Mouse (Mus musculus): ENCODE results near the gene Slc38a2.

GRCm38 (mm10) chr15:96647376-96647775 lies 52.2 kb downstream of the Slc38a2 start:
- no peak for TF ChIP-seq MAFK (IDR thresholded peaks at IDR 0.05; ENCODE audit: insufficient read depth, low read depth, low read length)
- TF ChIP-seq CHD2 (IDR thresholded peaks at IDR 0.05; ENCODE audit: low read depth, low read length), result no peak
- TF ChIP-seq ZC3H11A (IDR thresholded peaks at IDR 0.05; ENCODE audit: borderline replicate concordance, low read depth, low read length), result no peak
- no peak for TF ChIP-seq HCFC1 (IDR thresholded peaks at IDR 0.05; ENCODE audit: borderline replicate concordance, insufficient read depth, low read length)
- no peak for TF ChIP-seq ZNF384 (IDR thresholded peaks at IDR 0.05; ENCODE audit: low read depth, low read length)
